Mouse (Mus musculus): ENCODE measurements around the gene Unc13b.
"Not testable (repeated sequence)": the region's sequence is repeated elsewhere in the genome, so short reads cannot be mapped to it uniquely, and the experiment has no call there.

Unc13b gene

DNA sequence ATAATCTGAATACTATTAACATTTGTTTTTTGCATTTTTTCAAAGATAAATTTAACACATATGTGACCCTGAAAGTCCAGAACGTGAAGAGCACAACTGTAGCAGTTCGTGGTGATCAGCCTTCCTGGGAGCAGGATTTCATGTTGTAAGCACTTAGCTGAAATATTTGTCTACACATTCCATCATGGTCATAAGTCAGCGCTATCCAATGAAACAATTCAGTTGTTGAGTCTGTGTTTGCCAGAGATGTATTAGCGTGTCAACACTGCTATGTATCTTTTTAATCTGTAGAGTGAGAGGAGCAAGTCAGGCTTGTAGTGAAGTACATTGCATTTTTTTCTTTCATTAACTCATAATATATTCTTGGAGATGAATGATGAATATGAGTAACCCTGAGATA is 32.4 kb downstream of the Unc13b start:
- no peak for DNase-seq (ENCODE audit: low spot score)

DNA sequence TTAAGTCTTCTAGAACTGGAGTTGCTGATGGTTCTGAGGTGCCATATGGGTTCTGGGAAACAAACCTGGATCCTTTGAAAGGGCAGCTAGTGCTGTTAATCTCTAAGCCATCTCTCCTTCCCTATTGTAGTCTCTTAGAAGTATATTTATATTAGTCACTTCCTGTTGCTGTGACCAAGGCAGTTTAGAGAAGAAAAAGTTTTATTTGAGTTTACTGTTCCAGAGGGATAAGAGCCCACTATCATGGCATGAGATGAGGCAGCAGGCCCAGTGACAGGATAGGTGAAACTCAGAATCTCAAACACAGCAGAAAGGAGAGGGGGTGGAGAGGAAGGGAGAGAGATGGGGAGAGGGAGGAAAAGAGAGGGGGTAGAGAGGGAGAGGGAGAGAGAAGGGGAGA is 54.7 kb downstream of the Unc13b start:
- no peak for DNase-seq (ENCODE audit: low spot score)

DNA sequence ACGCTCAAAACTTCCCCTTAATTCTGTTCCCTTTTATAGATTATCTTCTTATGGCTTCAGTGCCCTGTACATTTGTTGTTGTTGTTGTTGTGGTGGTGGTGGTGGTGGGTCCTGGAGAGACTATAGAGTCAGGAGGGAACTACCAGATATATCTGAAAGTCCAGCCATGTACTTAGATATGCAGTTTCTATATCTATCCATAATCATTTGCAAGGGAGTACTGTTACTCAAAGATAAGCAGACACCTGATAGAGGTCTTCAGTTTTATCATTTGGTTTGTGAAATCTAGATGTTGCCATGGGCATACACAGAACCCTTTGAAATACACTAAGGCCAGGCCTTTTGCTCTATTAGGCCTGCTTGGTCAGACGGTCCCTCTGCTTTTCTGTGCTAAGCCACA is 55.8 kb downstream of the Unc13b start:
- DNase-seq (ENCODE audit: low spot score): no peak

DNA sequence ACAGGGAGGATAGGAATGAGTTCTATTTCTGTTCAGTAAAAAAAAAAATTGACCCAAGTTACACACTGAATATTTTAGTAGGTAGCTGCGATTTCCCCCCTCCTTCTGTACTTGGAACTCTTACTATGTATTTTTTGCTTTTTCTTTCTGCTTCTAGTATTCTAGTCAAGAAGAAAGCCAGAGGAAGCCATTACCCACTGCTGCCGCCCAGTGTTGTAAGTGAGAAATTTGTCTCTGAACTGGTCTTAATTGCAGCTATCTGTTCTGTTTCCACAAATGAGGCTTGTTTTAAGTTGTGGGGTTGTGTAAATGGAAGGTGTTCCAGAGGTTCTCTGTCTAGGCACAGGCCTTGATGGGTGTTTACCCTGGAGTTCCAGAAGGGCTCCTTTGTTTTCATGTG is 56.2 kb downstream of the Unc13b start:
- DNase-seq (ENCODE audit: low spot score): peak; percentile 74

DNA sequence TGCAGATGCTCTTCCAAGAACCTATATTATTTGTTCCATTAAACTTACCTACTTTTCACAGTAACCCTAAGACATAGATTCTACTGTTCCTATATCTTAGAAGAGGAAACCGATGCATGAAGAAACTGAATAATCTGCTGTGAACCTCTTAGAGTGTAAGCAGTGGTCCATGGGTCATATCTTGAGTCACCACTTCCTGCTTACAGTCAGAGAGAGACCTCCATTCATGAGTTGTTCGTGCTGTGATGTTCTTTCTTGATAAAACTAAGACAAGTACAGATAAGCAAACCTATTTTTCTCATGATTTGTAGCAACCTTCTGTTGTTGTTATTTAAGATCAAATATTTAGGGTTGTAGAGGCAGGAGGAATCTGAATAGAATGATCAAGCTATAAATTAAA is 57.5 kb downstream of the Unc13b start:
- DNase-seq (ENCODE audit: low spot score): no peak

DNA sequence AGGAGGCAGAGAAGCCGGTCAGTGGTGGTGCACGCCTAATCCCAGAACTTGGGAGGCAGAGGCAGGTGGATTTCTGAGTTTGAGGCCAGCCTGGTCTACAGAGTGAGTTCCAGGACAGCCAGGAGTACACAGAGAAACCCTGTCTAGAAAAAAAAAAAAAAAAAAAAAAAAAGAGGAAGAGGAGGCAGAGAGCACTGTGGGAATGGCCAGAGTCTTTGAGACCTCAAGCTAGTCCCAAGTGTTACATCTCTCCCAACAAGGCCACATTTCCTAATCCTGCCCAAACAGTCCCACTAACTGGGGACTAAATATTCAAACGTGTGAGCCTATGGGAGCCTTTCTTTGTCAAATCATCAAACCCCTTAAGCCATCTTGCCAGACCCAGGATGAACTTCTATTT is 71.0 kb downstream of the Unc13b start:
- no peak for DNase-seq (ENCODE audit: low spot score)

DNA sequence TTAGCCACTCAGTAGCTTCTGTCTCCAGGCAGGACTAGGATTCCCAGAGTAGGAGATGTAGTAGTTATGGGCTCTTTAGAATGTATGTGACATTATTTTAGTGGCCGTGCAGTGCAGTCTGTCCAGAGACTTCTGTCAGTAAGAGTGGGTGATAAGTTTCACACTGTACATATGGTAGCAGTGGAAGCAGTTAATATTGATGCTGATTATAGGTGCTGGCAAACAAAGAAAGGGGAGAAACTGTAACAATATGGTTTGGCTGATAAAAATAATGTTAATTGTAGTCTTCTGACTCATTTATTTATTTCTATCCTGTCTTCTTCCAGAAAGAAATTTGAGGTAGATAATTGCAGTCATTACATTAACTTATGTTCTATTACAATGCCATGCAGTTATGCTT is 83.9 kb downstream of the Unc13b start:
- no peak for DNase-seq (ENCODE audit: low spot score)

DNA sequence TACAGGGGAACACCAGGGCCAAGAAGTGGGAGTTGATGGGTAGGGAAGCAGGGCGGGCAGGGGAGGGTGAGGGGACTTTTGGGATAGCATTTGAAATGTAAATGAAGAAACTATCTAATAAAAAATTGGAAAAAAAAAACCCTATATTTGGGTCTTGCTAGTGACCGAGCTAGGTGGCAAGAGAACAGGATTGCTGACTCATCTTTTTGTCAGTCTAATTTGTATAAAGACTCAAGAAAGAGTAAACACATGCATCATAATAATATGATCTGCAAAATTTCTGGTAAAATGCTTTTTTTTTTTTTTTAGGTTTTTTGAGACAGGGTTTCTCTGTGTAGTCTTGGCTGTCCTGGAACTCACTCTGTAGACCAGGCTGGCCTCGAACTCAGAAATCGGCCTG is 93.7 kb downstream of the Unc13b start:
- not testable (repeated sequence) for DNase-seq (ENCODE audit: low spot score)

DNA sequence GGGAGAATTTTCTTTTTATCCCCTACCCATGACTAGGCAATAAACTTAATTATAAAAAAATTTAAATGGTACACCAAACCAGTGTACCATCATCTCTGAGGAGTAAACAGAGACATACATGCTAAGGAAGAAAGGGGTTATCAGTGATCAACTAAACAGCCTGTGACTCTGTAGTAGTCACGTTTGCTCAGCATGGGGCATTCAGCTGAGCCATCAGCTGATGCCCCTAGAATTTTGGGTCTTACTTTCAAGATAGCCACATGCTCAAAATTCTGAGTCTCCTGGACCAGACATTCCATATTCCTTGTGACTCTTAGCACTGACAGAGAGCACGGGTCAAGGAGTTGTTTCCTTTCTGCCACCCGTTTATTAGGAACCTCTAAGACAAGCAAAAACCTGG is 101.3 kb downstream of the Unc13b start:
- DNase-seq (ENCODE audit: low spot score): no peak

DNA sequence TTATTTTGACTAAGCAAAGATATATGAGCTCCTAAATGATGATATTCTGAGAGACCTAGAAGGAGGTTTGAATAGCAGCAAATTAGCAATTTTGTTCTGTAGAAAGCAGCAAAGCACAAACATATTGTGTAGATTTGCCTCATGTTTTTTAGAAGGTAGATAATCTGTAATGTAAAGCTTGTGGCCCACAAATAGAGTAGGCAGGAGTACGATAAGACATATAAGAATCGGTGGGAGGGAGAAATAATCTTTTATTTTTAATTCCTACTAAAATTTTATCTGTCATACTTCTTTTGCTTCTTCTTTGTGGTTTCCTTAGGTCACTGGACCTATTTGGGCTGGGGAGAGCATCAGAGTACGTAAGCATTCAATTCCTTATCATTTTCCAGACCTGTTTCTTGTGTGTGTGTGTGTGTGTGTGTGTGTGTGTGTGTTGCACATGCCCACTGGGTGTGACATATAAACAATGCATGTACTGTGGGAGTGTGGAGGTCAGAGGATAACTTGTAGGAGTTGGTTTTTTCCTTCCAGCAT is 102.4 kb downstream of the Unc13b start:
- DNase-seq (ENCODE audit: low spot score): no peak

DNA sequence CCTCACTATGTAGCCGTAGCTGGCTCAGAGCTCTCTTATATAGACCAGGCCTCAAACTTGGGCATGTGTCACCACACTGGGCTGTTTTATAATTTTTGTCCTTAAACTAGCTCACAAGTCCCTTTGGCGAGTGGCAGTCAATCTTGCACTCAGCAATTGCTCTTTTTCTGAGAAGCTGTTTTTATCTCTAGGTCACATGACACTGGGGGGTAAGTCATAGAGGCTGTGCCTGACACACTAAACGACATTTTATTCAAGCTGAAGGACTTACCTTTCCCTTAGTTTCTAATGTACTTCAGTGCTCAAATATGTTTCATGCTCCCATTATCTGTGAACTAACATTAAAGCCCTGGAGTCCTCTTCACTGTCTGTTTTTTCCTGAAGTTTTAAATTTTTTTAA is 104.5 kb downstream of the Unc13b start:
- DNase-seq (ENCODE audit: low spot score): no peak

DNA sequence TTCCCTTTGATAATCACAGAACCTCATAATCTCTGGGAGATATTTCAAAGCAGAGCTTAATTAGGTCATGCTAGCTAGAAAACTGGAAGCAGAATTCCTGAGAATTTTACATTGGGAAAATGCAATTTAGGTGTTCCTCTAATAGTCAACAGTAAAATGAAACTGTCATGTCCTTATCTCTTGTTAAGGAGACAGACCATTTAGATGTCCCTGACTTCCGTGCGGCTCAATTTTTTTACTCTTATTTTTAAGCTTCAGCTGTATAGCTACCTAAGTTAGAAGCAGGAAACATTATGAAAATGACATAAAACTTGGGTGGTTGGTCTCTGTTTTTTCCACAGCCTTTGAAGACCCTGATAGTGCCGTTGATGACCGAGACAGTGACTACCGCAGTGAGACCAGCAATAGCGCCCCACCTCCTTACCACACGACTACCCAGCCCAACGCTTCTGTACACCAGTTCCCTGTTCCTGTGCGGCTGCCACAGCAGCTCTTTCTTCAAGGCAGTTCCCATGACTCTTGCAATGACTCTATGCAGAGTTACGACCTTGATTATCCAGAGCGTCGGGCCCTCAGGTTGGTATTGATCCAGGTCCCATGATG is 106.8 kb downstream of the Unc13b start:
- DNase-seq (ENCODE audit: low spot score): no peak

DNA sequence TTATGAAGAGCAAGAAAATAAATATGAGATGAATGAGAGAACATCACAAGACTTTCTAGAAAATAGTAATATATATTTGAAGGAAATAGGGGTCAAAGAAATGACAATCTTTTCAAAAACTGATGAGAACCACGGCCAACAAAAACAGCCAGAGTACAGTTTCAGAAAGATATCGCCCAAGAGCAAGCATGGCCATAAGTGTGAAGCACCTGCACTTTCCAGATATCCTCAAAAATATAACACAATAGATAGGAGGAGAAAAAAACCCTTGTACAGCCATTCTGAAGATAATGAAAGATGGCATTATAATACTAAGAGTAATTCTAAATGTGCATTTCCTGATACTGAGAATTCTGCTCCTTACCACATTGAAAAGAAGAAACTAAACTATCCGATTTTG is 111.3 kb downstream of the Unc13b start:
- DNase-seq (ENCODE audit: low spot score): no peak

DNA sequence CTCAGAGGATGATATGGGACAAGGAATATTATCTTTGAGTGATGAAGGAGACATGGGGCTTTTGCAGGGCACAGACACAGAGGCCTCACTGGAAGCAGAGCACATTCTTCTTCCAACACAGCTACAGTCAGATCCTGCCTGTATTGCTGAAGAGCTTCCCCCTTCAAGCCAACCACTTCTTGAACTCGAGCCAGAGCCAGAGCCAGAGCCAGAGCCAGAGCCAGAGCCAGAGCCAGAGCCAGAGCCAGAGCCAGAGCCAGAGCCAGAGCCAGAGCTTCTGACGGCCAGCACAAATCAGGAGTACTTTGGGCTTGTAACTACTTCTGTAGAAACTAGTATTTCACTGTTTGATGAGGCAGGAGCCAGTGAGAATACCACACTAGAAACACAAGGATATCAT is 118.4 kb downstream of the Unc13b start:
- DNase-seq (ENCODE audit: low spot score): no peak

DNA sequence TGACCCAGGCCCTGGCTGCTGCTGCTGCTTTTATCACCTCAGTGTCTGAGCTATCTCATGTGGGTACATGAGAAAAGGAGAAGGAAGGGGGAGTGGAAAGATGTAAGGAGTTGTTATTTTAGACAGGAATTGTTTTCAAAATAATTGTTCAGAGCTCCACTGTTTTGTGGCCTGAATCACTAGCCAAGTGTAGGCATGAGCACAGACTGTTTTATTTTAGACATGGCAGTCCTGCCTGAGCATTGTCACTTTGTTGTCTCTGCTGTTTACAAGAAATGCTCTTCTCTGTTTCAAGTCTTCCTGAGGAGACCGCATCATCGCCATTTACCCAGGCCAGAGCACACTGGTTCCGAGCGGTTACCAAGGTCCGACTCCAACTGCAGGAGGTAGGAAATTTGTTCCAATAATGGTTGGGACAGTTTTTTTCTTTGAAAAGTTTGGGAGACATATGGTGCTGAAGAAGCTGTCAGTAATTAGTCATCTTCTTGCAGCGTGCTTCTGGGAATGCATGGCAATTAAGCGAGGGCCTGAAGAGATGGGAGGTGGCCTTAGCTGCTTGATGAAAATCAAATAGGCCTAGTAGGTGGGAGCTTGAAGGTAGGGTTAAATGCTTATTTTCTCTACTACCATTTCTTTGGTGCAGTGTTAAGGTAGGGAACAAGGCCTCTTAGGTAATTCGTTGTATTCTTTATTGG is 123.9 kb downstream of the Unc13b start:
- no peak for DNase-seq (ENCODE audit: low spot score)

DNA sequence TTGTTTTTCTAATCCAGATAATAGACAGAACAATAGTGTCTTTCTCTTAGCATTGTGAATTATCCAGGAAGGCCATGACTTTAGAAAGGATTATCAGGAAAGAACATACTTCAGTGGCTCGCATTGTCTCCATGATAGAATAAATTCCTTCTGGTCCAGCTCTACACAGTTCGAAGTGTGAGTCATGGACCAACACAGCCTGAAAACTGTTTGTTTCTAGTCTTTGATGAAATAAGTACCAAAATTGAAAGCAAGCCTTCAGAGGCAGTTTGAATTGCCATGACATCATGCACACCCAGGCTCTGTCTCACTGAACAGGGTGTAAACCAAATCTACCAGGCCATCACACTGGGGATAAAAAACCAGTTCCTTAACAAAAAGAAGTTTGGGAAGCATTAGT is 128.7 kb downstream of the Unc13b start:
- no peak for DNase-seq (ENCODE audit: low spot score)

DNA sequence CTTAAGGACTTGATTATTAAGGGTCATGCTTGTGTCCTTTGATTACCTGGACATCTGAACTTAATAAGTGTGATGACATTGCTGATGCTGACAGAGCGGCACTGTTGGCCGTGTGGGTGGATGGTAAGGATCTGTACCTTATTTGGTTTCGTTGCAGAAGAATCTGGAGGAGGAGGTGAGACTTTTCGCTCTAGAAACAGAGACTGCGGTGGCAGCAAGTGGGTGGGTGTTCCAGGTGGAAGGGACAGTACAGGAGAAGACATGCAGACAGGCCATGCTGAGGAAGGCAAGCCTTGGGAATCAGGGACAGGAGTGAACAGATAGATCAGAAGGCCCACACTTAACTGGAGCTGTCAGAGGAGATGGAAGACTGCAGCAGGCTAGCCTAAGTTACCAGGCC is 130.6 kb downstream of the Unc13b start:
- no peak for DNase-seq (ENCODE audit: low spot score)

DNA sequence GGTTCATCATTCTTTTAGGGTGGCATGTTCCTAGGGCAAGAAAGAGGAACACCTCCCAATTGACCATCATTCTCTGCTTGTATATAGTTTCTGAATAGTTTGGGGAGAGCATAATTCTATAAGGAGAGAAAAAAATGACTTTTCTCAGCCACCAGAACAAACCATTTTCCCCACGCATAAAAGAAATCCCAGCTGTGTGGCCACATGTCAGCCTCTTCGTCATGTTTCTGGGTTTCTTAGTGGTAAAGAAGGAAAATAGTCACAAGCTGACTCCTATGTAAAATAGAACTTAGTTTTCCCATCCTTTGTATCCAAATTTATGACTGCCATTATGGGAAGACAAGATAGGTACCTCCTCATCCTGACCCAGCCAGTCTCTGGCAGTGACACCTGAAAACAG is 146.2 kb downstream of the Unc13b start:
- DNase-seq (ENCODE audit: low spot score): no peak

DNA sequence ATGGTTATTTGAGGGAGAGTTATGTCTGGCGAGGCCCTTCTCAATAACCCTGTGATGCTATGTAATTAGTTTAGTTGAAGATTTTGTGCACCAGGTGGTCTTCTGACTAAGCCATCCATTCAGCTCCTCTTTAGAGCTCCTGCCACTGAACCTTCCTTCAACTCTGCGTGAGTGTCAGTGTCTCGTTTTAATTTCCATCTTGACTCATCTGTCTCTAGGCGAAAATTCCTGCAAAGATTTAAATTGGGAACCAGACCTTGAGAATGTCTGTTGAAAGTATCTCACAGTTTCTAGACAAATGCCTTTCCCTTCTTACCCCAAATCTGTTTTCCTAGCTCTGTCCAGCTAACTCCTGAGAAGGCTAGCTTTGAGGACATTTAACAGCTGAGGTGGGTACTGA is 146.8 kb downstream of the Unc13b start:
- no peak for DNase-seq (ENCODE audit: low spot score)

DNA sequence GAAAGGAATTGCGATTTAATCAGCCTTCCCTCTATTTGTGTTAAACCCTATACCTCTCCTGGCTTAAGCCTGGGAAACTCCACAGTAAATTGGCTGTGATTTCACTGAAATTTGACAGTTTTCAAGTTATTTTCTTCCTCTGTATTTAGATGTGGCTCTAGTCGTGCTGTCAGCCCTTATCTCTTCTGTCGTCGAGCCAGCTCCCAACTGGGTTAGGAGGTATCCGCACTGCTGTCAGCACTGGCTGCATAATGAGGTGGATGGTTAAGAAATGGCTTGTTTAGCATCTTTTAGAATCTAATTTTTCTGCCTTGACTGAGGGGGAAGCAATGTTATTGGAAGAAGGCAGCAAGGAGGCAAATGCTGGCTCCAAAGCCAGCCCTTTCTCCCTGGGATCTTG is 148.2 kb downstream of the Unc13b start:
- peak; percentile 5 for DNase-seq (ENCODE audit: low spot score)

DNA sequence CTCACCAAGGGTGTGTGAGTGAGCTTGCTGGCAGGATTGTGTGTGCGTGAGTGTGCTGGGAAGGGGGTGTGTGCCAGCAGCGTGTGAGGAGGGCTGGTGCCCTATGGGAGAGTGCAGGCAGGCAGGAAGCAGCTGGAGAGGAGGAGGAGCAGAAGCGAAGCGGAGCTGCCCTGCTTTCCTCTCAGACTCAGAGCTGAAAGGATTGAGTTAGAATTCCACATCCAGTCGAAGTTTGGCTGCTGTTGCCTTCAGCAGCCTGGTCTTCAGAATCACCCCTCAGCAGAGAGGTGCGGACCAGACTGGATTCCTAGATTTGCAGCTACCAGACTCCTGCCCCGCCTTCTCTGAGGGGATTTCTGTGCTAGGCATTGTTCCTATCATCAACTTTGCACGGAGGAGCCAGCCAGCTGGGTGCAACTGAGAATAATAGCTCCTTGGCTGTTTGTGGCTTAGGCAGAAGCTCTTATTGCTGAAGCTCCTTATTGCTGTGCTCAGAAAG is 150.4 kb downstream of the Unc13b start:
- peak; percentile 19 for DNase-seq (ENCODE audit: low spot score)

DNA sequence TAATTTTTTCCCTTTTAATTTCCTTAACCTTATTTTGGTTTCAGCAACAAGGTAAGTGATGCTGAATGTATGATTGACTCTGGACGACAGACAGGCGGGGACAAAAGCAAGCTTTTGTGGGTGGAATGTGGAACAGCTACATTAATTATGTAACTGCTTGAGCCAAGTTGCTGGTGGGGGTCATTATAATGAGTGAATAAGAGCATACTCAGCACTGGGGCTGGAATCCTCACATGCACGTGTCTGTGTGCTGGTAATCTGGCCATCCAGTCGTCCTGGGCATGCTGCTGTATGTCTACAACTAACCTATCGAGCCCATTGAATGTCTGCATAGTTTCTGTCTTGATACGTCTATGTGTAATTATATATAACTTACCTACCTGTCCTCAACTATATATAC is 150.9 kb downstream of the Unc13b start:
- no peak for DNase-seq (ENCODE audit: low spot score)

DNA sequence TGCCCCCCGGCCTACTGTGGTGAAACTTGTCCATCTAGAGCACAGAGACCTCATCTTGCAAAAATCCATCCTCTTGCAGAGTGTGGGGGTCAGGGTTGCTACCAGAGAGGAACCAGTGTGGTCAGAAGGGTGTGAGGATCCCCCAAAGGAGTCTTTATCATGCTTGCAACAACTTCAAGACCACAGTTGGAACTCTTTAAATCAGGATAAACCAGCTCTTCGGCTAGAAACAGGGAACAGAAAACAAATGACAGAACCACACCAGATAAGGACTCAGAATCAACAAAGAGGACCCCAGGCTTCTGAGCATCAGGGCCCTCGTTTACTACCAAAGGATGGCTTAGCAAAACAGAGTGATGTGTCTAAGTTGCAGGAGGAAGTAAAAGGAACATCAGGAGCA is 157.7 kb downstream of the Unc13b start:
- DNase-seq (ENCODE audit: low spot score): no peak

DNA sequence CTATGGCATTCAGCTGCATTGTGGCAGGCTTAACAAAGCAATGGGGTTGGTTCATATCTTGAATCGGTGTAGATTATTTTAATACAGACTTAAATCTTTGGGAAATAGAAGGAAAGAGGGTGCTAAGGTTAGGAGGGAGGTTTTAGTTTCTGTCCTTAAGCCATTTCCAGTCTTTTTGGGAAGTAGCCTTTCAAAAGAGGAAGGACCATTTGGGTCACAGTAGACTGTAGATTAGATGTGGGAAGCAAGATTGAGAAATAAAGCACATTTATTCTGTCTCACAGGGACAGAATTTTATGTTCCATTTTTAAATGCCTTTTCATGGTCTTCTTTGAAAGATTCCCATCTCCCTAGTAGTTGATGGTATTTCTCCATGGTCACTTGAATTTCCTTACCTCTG is 159.2 kb downstream of the Unc13b start:
- DNase-seq (ENCODE audit: low spot score): no peak
